Mouse (Mus musculus) lung, embryonic 14.5 days (tissue): ENCODE measurements around the gene Bpifa6. TPM values are rescaled to one million over a fixed set of nuclear protein-coding genes. Genes with fewer than 3 reads are reported as not detected.

Experiments used
- ATAC-seq: fragments of 200-750 bp; cut with Nextera tagmentation; 2 replicates; pipeline ENCODE4 v1.8.0; 2017; ENCODE audit warnings: mild to moderate bottlenecking, moderate TSS enrichment, moderate library complexity; ENCODE audit not compliant: insufficient read depth
- DNase-seq: peaks from one replicate; pipeline ENCODE4 v3.0.0-alpha.2; 2015
- H3K27ac ChIP-seq: fragments of 300-500 bp; sonication (generic); 2 replicates; pipeline ENCODE4 v1.5.1; 2014; ENCODE audit warnings: low read depth, mild to moderate bottlenecking, moderate library complexity
- H3K27me3 ChIP-seq: fragments of 300-500 bp; sonication (generic); 2 replicates; pipeline ENCODE4 v1.6.1; 2014; ENCODE audit warnings: low read length, control low read depth; ENCODE audit not compliant: insufficient read depth
- H3K36me3 ChIP-seq: fragments of 300-500 bp; sonication (generic); 2 replicates; pipeline ENCODE4 v1.6.1; 2014; ENCODE audit warnings: control low read depth; ENCODE audit not compliant: insufficient read depth
- H3K4me1 ChIP-seq: fragments of 300-500 bp; sonication (generic); 2 replicates; pipeline ENCODE4 v1.6.1; 2014; ENCODE audit warnings: antibody characterized with exemption, control low read depth; ENCODE audit not compliant: insufficient read depth
- H3K4me2 ChIP-seq: fragments of 300-500 bp; sonication (generic); 2 replicates; pipeline ENCODE4 v1.6.1; 2014; ENCODE audit warnings: mild to moderate bottlenecking
- H3K4me3 ChIP-seq: fragments of 300-500 bp; sonication (generic); 2 replicates; pipeline ENCODE4 v1.5.1; 2014; ENCODE audit warnings: low read depth, low read length
- H3K9ac ChIP-seq: fragments of 300-500 bp; sonication (generic); 2 replicates; pipeline ENCODE4 v1.6.1; 2014
- H3K9me3 ChIP-seq: fragments of 300-500 bp; sonication (generic); 2 replicates; pipeline ENCODE4 v1.6.1; 2016; ENCODE audit warnings: low read depth, low read length, control low read depth
- CTCF ChIP-seq: IDR thresholded peaks from 2 replicates; pipeline ENCODE4 v1.5.1; 2016; ENCODE audit warnings: antibody characterized with exemption, low read depth
- WGBS: fragments of 180-500 bp; shearing (Covaris S2); extraction: QIAGEN DNeasy Blood & Tissue Kit; methylation state at CpG from one replicate; pipeline ENCODE4 v1.1.7; 2014; 5-methylcytosine and 5-hydroxymethylcytosine counted together
- polyA plus RNA-seq: library from polyadenylated mRNA; unstranded; fragments of >200 nt; fragmentation: Nextera tagmentation; extraction: Ambion mirVana; gene quantifications from 2 replicates; pipeline ENCODE4 v1.2.1, GENCODE M21; 2014

The Bpifa6 gene
- polyA plus RNA-seq: not detected in 2 replicates

GRCm38 (mm10) chr2:153974582-153974981 is at the start of gene Bpifa6:
Gene Bpifa6 (plus strand): TSS chr2:153974945.
- H3K9ac ChIP-seq: no peak within 1 kb of the TSS
- H3K4me2 ChIP-seq: no peak within 1 kb of the TSS
- no peak for DNase-seq
- no peak within 1 kb of the TSS for H3K27ac ChIP-seq
- H3K4me1 ChIP-seq: no peaks in the 10 kb centered on the region
- H3K27me3 ChIP-seq: no peaks in the 10 kb centered on the region
- no peak for TF ChIP-seq CTCF
- no peak for ATAC-seq
- no peak within 1 kb of the TSS for H3K4me3 ChIP-seq
- WGBS: 52% methylated on average over 5 of the region's 5 CpGs
- no peaks in the 10 kb centered on the region for H3K9me3 ChIP-seq
- H3K36me3 ChIP-seq: no peaks in the 10 kb centered on the region

- Histone ChIP-seq H3K4me2 (no peak overlapping the region), H3K27me3 (no peaks in the 10 kb centered on the region), H3K9me3 (no peaks in the 10 kb centered on the region), H3K9ac (no peak overlapping the region), H3K4me3 (no peak overlapping the region), H3K36me3 (no peaks in the 10 kb centered on the region), H3K27ac (no peak overlapping the region), H3K4me1 (no peaks in the 10 kb centered on the region)
- 40% methylated on average over 3 of the region's 3 CpGs for WGBS
- no peak for ATAC-seq
- peak; percentile 72 for DNase-seq
- TF ChIP-seq CTCF: peak; percentile 95
These were observed 44.8 kb upstream of the Bpifa6 start for GRCm38 (mm10) chr2:153929871-153930413.

- no peak overlapping the region for H3K27ac ChIP-seq
These were observed 43.6 kb upstream of the Bpifa6 start for GRCm38 (mm10) chr2:153931125-153931524.

GRCm38 (mm10) chr2:153933311-153933710 is 41.4 kb upstream of the Bpifa6 start:
- H3K36me3 ChIP-seq: no peaks in the 10 kb centered on the region
- no peaks in the 10 kb centered on the region for H3K4me1 ChIP-seq
- H3K4me2 ChIP-seq: no peak overlapping the region
- DNase-seq (no peak), ATAC-seq (no peak)
- no peak for TF ChIP-seq CTCF
- H3K9ac ChIP-seq: no peak overlapping the region
- no peaks in the 10 kb centered on the region for H3K27me3 ChIP-seq
- H3K4me3 ChIP-seq: no peak overlapping the region
- no peak overlapping the region for H3K27ac ChIP-seq
- no peaks in the 10 kb centered on the region for H3K9me3 ChIP-seq
- 70% methylated on average over 6 of the region's 6 CpGs for WGBS

More at GRCm38 (mm10) chr2:153931125-153931524, 43.6 kb upstream of the Bpifa6 start:
- ATAC-seq (no peak), DNase-seq (no peak)
- Histone ChIP-seq H3K4me1 (no peaks in the 10 kb centered on the region), H3K4me3 (no peak overlapping the region), H3K9me3 (no peaks in the 10 kb centered on the region), H3K4me2 (no peak overlapping the region), H3K27me3 (no peaks in the 10 kb centered on the region), H3K9ac (no peak overlapping the region), H3K36me3 (no peaks in the 10 kb centered on the region)
- 69% methylated on average over 6 of the region's 6 CpGs for WGBS
- TF ChIP-seq CTCF: no peak

- WGBS: 85% methylated on average over 6 of the region's 6 CpGs
- Histone ChIP-seq H3K36me3 (no peaks in the 10 kb centered on the region), H3K4me3 (no peak overlapping the region), H3K9me3 (no peaks in the 10 kb centered on the region), H3K27me3 (no peaks in the 10 kb centered on the region), H3K27ac (no peak overlapping the region), H3K4me1 (no peaks in the 10 kb centered on the region), H3K4me2 (no peak overlapping the region), H3K9ac (no peak overlapping the region)
- DNase-seq: no peak
- TF ChIP-seq CTCF: no peak
- no peak for ATAC-seq
These were observed 39.4 kb upstream of the Bpifa6 start for GRCm38 (mm10) chr2:153935348-153935747.

GRCm38 (mm10) chr2:153937843-153938242 is 36.9 kb upstream of the Bpifa6 start, which contains the start of gene Bpifb4:
Gene Bpifb4 (plus strand): TSS chr2:153938212.
- Histone ChIP-seq H3K4me3 (no peak within 1 kb of the TSS), H3K9me3 (no peaks in the 10 kb centered on the region), H3K27me3 (no peaks in the 10 kb centered on the region), H3K27ac (no peak within 1 kb of the TSS), H3K9ac (no peak within 1 kb of the TSS), H3K36me3 (no peaks in the 10 kb centered on the region), H3K4me1 (no peaks in the 10 kb centered on the region), H3K4me2 (no peak within 1 kb of the TSS)
- WGBS: 79% methylated on average over 5 of the region's 5 CpGs
- DNase-seq (no peak), ATAC-seq (no peak)
- TF ChIP-seq CTCF: no peak

- Histone ChIP-seq H3K4me2 (no peak overlapping the region), H3K27ac (no peak overlapping the region), H3K4me1 (no peaks in the 10 kb centered on the region), H3K36me3 (no peaks in the 10 kb centered on the region), H3K9ac (no peak overlapping the region), H3K27me3 (no peaks in the 10 kb centered on the region), H3K4me3 (no peak overlapping the region), H3K9me3 (no peaks in the 10 kb centered on the region)
- WGBS: 33% methylated on average over 3 of the region's 3 CpGs
- peak; percentile 76 for TF ChIP-seq CTCF
- ATAC-seq: no peak
- peak; percentile 65 for DNase-seq
These were observed 31.2 kb upstream of the Bpifa6 start for GRCm38 (mm10) chr2:153943537-153943936.
